Mouse (Mus musculus) lung, postnatal 14 days (tissue): ENCODE data around the gene Mical1.

ENCODE experiments used
- DNase-seq: peaks from one replicate; pipeline ENCODE4 v3.0.0; 2021

Gene Mical1

GRCm38 (mm10) chr10:41477278-41478181, 1.4 kb downstream of the Mical1 start:
- DNase-seq = peak; percentile 71

- no peak for DNase-seq
These were observed 3.8 kb downstream of the Mical1 start for GRCm38 (mm10) chr10:41479961-41480360.

- no peak for DNase-seq
These were observed 5.1 kb downstream of the Mical1 start for GRCm38 (mm10) chr10:41480938-41481880.

DNA sequence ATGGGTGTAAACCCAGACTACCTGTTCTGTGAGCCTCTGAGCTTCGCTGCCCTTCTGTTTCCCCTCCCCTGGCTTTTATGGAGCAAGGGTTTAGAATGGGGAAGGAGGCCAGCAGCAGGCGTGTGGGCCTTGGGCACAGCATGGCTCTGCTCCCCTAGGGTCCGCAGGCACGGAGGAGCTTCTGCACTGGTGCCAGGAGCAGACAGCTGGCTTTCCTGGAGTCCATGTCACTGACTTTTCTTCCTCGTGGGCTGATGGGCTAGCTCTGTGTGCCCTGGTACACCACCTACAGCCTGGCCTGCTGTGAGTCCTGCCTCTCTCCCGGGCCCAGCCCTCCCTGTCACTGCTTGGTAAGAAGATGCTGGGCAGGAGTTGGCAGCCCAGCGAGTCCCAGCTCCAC, 6.3 kb downstream of the Mical1 start:
- no peak for DNase-seq

GRCm38 (mm10) chr10:41485778-41486177, 9.7 kb downstream of the Mical1 start:
- DNase-seq = no peak

- no peak for DNase-seq
These were observed 10.5 kb downstream of the Mical1 start for GRCm38 (mm10) chr10:41486506-41487170.

DNA sequence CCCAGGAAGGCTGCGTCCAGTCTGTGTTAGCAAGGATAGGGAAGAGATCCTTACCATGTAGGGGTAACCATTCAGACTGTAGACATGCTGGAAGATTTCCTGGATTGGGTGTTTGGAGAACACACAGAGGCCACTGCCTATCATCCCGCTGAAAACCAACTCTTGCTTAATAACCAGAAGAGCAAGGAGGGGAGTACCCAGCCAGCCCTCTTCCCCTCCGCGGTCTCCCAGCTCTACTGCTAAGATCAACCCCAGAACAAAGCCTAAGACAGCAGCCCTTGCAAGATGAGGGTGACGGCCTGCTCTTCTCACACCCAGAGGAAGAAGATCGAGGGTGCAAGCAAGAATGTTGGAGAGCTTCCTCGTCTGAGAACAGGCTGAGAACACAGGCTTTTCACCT, 12.8 kb downstream of the Mical1 start:
- DNase-seq = no peak

GRCm38 (mm10) chr10:41489294-41489693, 13.2 kb downstream of the Mical1 start:
- peak; percentile 12 for DNase-seq

- DNase-seq = peak; percentile 96
These were observed 13.8 kb downstream of the Mical1 start, which contains the start of the genes Smpd2 and Ppil6 for GRCm38 (mm10) chr10:41489708-41490517. Gene Smpd2, minus strand, starts transcription at chr10:41490369. Gene Ppil6, plus strand, starts transcription at chr10:41490439.

DNA sequence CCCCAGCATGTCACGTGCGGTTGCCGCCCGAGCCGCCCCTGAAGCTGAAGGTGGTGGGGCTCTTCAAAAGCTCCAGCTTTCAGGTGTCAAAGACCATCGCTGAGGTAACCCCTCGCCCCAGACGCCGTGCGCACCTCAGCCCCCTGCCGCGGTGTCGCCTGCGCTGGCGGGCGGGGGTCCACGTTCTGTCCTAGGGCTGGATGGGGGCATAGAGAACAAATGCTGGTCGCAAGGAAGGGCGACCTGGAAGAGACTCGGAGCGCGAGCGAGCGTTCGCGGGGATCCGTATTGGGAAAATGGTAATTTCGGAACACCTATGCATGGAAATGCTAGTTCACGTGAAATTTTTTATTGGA, 14.4 kb downstream of the Mical1 start:
- DNase-seq = no peak

DNA sequence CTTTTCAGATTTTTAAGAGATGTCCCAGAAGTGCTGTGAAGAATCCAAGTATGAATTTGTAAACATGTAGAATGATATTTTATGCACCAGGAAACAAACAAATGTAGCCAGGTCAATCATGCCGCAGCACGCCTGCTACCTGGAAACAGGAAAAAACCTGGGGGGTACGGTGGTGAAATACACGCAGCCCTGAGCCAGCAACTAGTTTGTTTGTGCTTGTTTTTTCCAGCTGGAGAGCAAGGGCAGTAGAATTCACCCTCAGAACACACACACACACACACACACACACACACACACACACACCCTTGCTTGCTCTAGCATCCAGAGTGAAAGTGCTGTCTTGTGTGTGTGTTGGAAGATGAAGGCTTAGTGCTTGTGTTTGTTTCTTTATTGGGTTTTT, 15.0 kb downstream of the Mical1 start:
- DNase-seq = no peak

GRCm38 (mm10) chr10:41500941-41501340, 24.8 kb downstream of the Mical1 start:
- DNase-seq = peak; percentile 32

- no peak for DNase-seq
These were observed 28.9 kb downstream of the Mical1 start for GRCm38 (mm10) chr10:41504996-41505395.

DNA sequence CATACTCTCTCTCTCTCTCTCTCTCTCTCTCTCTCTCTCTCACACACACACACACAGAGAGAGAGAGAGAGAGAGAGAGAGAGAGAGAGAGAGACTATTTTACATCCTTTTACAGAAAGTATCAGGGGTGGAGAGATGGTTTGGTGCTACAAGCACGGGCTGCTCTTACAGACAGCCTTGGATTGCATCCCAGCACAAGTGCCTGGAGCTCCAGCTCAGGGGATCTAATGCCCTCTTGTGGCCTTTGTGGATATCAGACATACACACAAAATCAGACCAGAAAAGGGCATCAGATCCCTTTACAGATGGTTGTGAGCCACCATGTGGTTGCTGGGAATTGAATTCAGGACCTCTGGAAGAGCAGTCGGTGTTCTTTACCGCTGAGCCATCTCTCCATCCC, 29.3 kb downstream of the Mical1 start:
- peak; percentile 78 for DNase-seq

GRCm38 (mm10) chr10:41509160-41509559, 33.0 kb downstream of the Mical1 start:
- DNase-seq = peak; percentile 42

- no peak for DNase-seq
These were observed 38.2 kb downstream of the Mical1 start for GRCm38 (mm10) chr10:41514301-41514700.

GRCm38 (mm10) chr10:41514921-41515320, 38.8 kb downstream of the Mical1 start:
- DNase-seq = no peak

GRCm38 (mm10) chr10:41518508-41518980, 42.4 kb downstream of the Mical1 start:
- DNase-seq = peak; percentile 69

GRCm38 (mm10) chr10:41518981-41519618, 43.0 kb downstream of the Mical1 start, which contains the start of gene Cd164:
Gene Cd164, plus strand, starts transcription at chr10:41519414.
- DNase-seq = peak; percentile 93

DNA sequence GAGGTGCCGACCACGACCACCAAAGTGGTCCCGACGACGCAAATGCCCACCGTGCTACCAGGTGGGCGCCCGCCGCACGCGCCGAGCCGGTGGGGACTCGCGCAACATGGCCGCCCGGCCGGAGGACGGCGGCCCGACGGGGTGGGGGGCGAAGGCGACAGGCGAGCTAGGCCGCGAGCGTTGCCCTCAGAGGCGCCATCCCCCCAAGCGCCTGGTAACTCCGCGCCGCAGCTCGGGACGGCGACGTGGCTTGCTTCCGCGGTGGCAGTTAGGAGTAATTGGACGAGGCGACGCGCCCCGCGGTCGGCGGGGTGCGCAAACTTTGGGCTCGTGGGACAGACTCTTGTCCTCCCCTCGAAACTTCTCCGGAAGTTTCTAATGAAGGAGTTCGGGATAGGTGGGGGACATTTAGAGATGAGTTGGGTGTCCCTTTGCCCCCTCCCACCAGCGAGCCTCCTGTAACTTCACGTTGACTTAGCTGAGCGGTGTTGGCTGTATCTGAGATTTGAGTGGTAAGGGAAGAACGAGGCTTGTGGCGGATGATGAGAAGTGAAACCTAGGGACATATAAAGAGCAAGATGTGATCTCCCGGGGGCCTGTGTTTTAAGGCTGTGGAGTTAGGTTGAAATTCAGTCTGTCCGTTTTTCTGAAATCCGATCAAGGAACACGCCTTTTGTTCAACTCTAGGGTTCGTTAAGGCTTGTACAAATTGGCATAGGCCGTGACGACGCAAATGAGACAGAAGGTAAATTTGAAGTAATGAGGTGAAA, 43.7 kb downstream of the Mical1 start:
- DNase-seq = peak; percentile 57

DNA sequence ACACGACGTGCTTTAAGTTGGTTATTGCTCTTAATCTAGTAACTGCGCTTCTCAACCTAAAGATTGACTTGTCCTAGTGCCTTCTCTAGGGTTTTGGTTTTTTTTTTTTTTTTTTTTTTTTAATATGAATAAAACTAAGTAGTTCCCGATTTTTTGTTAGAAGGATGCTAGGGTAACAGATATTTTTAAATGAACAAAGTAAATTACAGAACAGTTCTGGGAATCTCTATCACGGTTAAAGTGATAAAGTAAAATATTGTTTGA, 44.2 kb downstream of the Mical1 start:
- no peak for DNase-seq
